Mouse (Mus musculus) embryonic facial prominence, embryonic 15.5 days (tissue): ENCODE results near the gene Tnnc1. TPM values are rescaled to one million over a fixed set of nuclear protein-coding genes. Genes with fewer than 3 reads are reported as not detected.

Experiments
- ATAC-seq: fragments of 200-750 bp; cut with Nextera tagmentation; 2 replicates; pipeline ENCODE4 v1.8.0; 2017; ENCODE audit warnings: low read depth, moderate TSS enrichment; ENCODE audit not compliant: insufficient number of reproducible peaks, low FRiP score, low TSS enrichment
- H3K27ac ChIP-seq: fragments of 300-500 bp; sonication (generic); replicated peaks from 2 replicates; pipeline ENCODE4 v1.5.1; 2015; ENCODE audit warnings: mild to moderate bottlenecking, inconsistent platforms
- H3K27me3 ChIP-seq: fragments of 300-500 bp; sonication (generic); 2 replicates; pipeline ENCODE4 v1.6.1; 2015; ENCODE audit warnings: inconsistent platforms
- H3K36me3 ChIP-seq: fragments of 300-500 bp; sonication (generic); 2 replicates; pipeline ENCODE4 v1.6.1; 2015; ENCODE audit warnings: mild to moderate bottlenecking, inconsistent platforms
- H3K4me1 ChIP-seq: fragments of 300-500 bp; sonication (generic); 2 replicates; pipeline ENCODE4 v1.6.1; 2015; ENCODE audit warnings: inconsistent platforms
- H3K4me2 ChIP-seq: fragments of 300-500 bp; sonication (generic); replicated peaks from 2 replicates; pipeline ENCODE4 v1.6.1; 2015; ENCODE audit warnings: mild to moderate bottlenecking, inconsistent platforms
- H3K4me3 ChIP-seq: fragments of 300-500 bp; sonication (generic); replicated peaks from 2 replicates; pipeline ENCODE4 v1.5.1; 2015; ENCODE audit warnings: mild to moderate bottlenecking, inconsistent platforms
- H3K9ac ChIP-seq: fragments of 300-500 bp; sonication (generic); 2 replicates; pipeline ENCODE4 v1.6.1; 2015; ENCODE audit warnings: inconsistent platforms
- H3K9me3 ChIP-seq: fragments of 300-500 bp; sonication (generic); replicated peaks from 2 replicates; pipeline ENCODE4 v1.6.1; 2016; ENCODE audit warnings: inconsistent platforms
- WGBS: fragments of 180-500 bp; shearing (Covaris S2); methylation state at CpG from one replicate; pipeline ENCODE4 v1.1.7; 2015; 5-methylcytosine and 5-hydroxymethylcytosine counted together
- polyA plus RNA-seq: library from polyadenylated mRNA; unstranded; fragments of >200 nt; fragmentation: Nextera tagmentation; extraction: Ambion mirVana; gene quantifications from 2 replicates; pipeline ENCODE4 v1.2.1, GENCODE M21; 2015

Gene Tnnc1
- polyA plus RNA-seq, 1 experiment from 2014 or later, result 267 TPM

DNA sequence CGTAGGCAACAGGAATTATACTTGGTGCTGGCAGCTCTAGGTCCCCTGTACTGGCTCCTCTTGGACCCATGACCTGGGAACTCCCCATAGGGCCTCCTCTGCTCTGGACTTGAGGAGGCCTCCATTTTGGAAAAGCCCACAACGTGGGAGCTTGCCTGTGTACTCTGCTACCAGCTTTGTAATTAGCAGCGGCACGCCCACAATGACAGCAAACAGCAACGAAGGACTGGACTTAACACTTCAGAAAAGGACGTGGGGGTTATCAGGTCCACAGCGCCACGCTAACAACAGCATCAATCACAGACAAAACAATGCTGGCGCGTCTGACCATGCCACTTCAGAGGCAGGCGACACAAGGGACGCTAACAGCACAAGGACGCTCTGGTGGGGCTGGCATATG is 37.1 kb upstream of the Tnnc1 start:
- Histone ChIP-seq H3K9me3 (no peaks in the 10 kb centered on the region), H3K4me1 (peaks cover 17% of the 10 kb centered on the region), H3K27me3 (no peaks in the 10 kb centered on the region), H3K27ac (no peak overlapping the region), H3K4me3 (no peak overlapping the region), H3K36me3 (peaks cover 65% of the 10 kb centered on the region), H3K9ac (no peak overlapping the region), H3K4me2 (no peak overlapping the region)
- ATAC-seq, result no peak
- 83% methylated on average over 13 of the region's 13 CpGs for WGBS

- 84% methylated on average over 11 of the region's 11 CpGs for WGBS
- Histone ChIP-seq H3K9me3 (no peaks in the 10 kb centered on the region), H3K27me3 (no peaks in the 10 kb centered on the region), H3K4me2 (no peak overlapping the region), H3K9ac (no peak overlapping the region), H3K27ac (no peak overlapping the region), H3K4me3 (no peak overlapping the region), H3K36me3 (peaks cover 69% of the 10 kb centered on the region), H3K4me1 (peaks cover 13% of the 10 kb centered on the region)
- no peak for ATAC-seq
Measured at GRCm38 (mm10) chr14:31171386-31171785, 36.7 kb upstream of the Tnnc1 start.

GRCm38 (mm10) chr14:31171821-31172220 is 36.3 kb upstream of the Tnnc1 start:
- WGBS, result 94% methylated on average over 15 of the region's 15 CpGs
- Histone ChIP-seq H3K4me1 (peaks cover 8% of the 10 kb centered on the region), H3K9ac (no peak overlapping the region), H3K4me2 (no peak overlapping the region), H3K27ac (no peak overlapping the region), H3K9me3 (no peaks in the 10 kb centered on the region), H3K4me3 (no peak overlapping the region), H3K27me3 (no peaks in the 10 kb centered on the region), H3K36me3 (peaks cover 74% of the 10 kb centered on the region)
- no peak for ATAC-seq

- 79% methylated on average over 18 of the region's 18 CpGs for WGBS
- Histone ChIP-seq H3K4me2 (no peak overlapping the region), H3K36me3 (peaks cover 85% of the 10 kb centered on the region), H3K27me3 (no peaks in the 10 kb centered on the region), H3K4me3 (no peak overlapping the region), H3K9ac (no peak overlapping the region), H3K4me1 (peaks cover 6% of the 10 kb centered on the region), H3K9me3 (no peaks in the 10 kb centered on the region), H3K27ac (no peak overlapping the region)
- no peak for ATAC-seq
Measured at GRCm38 (mm10) chr14:31172781-31173455, 35.2 kb upstream of the Tnnc1 start.

- Histone ChIP-seq H3K4me1 (peaks cover 6% of the 10 kb centered on the region; the same call in 1 of the 2 replicates), H3K27me3 (no peaks in the 10 kb centered on the region), H3K27ac (no peak overlapping the region), H3K4me2 (no peak overlapping the region), H3K4me3 (no peak overlapping the region), H3K9ac (no peak overlapping the region), H3K9me3 (no peaks in the 10 kb centered on the region), H3K36me3 (peaks cover 88% of the 10 kb centered on the region)
- no peak for ATAC-seq
- 85% methylated on average over 7 of the region's 7 CpGs for WGBS
Measured at GRCm38 (mm10) chr14:31173537-31173936, 34.6 kb upstream of the Tnnc1 start.

- Histone ChIP-seq H3K4me3 (no peak overlapping the region), H3K9ac (no peak overlapping the region), H3K27ac (no peak overlapping the region), H3K27me3 (no peaks in the 10 kb centered on the region), H3K36me3 (peaks cover 97% of the 10 kb centered on the region), H3K9me3 (no peaks in the 10 kb centered on the region), H3K4me1 (0 out of 2 replicates have a peak, but pooled peaks cover 6% of the 10 kb centered on the region), H3K4me2 (no peak overlapping the region)
- WGBS, result 90% methylated on average over 16 of the region's 16 CpGs
- ATAC-seq, result no peak
Measured at GRCm38 (mm10) chr14:31177287-31177686, 30.8 kb upstream of the Tnnc1 start.

DNA sequence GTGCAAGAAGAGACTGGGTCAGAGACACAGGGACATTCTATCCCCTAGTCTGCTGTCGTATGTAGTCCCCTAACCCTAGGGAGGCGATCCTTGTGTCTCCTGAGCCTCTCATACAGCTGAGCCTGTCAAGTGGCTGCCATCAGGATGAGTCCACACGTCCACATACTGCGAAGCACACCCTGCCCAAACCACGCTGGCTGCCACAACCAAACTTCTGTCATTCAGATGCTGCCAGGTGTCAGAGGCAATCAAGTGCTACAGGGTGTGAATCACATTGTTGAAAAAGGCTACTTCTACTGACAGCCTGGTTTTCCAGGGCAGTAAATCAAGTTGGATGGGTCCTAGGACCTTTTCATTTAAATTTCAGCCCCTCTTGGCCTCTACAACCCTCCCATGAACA is 30.4 kb upstream of the Tnnc1 start:
- Histone ChIP-seq H3K27ac (no peak overlapping the region), H3K4me2 (no peak overlapping the region), H3K36me3 (peaks cover 97% of the 10 kb centered on the region), H3K4me1 (0 out of 2 replicates have a peak, but pooled peaks cover 6% of the 10 kb centered on the region), H3K9me3 (no peaks in the 10 kb centered on the region), H3K4me3 (no peak overlapping the region), H3K9ac (no peak overlapping the region), H3K27me3 (no peaks in the 10 kb centered on the region)
- ATAC-seq, result no peak
- 87% methylated on average over 5 of the region's 5 CpGs for WGBS

GRCm38 (mm10) chr14:31179677-31180365 is 28.3 kb upstream of the Tnnc1 start:
- no peak for ATAC-seq
- H3K4me2 ChIP-seq, result no peak overlapping the region
- H3K27ac ChIP-seq, result no peak overlapping the region
- no peak overlapping the region for H3K9ac ChIP-seq
- H3K27me3 ChIP-seq, result no peaks in the 10 kb centered on the region
- no peaks in the 10 kb centered on the region for H3K4me1 ChIP-seq
- H3K9me3 ChIP-seq, result no peaks in the 10 kb centered on the region
- WGBS, result 94% methylated on average over 12 of the region's 12 CpGs
- no peak overlapping the region for H3K4me3 ChIP-seq
- H3K36me3 ChIP-seq, result peaks cover 97% of the 10 kb centered on the region

DNA sequence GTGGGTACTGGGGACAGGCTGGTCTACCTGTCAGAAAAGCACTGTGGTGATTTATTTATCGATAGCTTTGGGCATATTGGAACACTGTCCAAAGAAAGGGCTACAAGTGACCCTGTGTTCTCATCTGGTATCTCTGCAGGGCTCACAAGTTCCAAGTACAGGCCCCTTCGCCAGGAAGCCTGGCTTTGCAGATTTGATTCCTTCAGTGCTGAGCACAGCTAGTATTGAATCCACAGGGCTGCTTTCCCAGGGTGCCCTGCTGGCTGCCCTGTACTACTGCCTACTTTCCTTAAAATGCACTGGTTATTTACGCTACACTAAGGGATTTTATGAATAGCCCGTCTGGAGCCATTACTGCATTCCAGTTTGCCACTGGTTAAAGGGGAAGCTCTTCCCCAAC is 26.6 kb upstream of the Tnnc1 start:
- Histone ChIP-seq H3K36me3 (peaks cover 96% of the 10 kb centered on the region), H3K9ac (no peak overlapping the region), H3K27ac (no peak overlapping the region), H3K9me3 (no peaks in the 10 kb centered on the region), H3K4me3 (no peak overlapping the region), H3K4me1 (no peaks in the 10 kb centered on the region), H3K4me2 (no peak overlapping the region), H3K27me3 (no peaks in the 10 kb centered on the region)
- no peak for ATAC-seq
- 83% methylated on average over 4 of the region's 4 CpGs for WGBS

GRCm38 (mm10) chr14:31182786-31183290 is 25.3 kb upstream of the Tnnc1 start:
- WGBS, result 74% methylated on average over 2 of the region's 2 CpGs
- H3K4me3 ChIP-seq, result no peak overlapping the region
- no peak for ATAC-seq
- no peak overlapping the region for H3K9ac ChIP-seq
- H3K4me1 ChIP-seq, result no peaks in the 10 kb centered on the region
- no peaks in the 10 kb centered on the region for H3K27me3 ChIP-seq
- no peak overlapping the region for H3K27ac ChIP-seq
- H3K9me3 ChIP-seq, result no peaks in the 10 kb centered on the region
- no peak overlapping the region for H3K4me2 ChIP-seq
- peaks cover 96% of the 10 kb centered on the region for H3K36me3 ChIP-seq

DNA sequence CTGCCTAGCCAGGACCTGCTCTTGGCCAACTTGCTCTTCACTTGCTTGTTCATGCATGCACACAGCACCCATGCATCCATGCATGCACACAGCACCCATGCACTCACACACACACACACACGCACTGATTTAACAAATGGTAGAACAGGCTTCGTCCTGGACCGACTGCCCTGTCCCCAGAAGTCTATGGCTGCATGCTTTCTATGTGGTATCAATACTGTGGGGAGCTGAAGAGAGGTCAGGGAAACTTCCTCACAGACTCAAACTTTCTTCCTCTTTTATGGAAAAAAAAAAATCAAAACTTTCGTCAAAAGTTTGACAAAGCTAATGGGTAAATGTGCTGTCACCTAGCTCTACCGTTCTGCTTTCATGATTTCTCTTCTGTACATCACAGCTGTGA is 24.6 kb upstream of the Tnnc1 start:
- H3K27me3 ChIP-seq, result no peaks in the 10 kb centered on the region
- ATAC-seq, result no peak
- no peak overlapping the region for H3K4me2 ChIP-seq
- H3K9ac ChIP-seq, result no peak overlapping the region
- H3K36me3 ChIP-seq, result peaks cover 98% of the 10 kb centered on the region
- no peak overlapping the region for H3K4me3 ChIP-seq
- 84% methylated on average over 5 of the region's 5 CpGs for WGBS
- H3K4me1 ChIP-seq, result no peaks in the 10 kb centered on the region
- no peak overlapping the region for H3K27ac ChIP-seq
- no peaks in the 10 kb centered on the region for H3K9me3 ChIP-seq
